Mouse (Mus musculus) midbrain, embryonic 15.5 days (tissue): ENCODE data around the gene Sec14l5. TPM values are rescaled to one million over a fixed set of nuclear protein-coding genes. Genes with fewer than 3 reads are reported as not detected.
A peak's percentile ranks its signal among the peaks of the same experiment; 100 is the strongest.
"Not testable (repeated sequence)": the region's sequence is repeated elsewhere in the genome, so short reads cannot be mapped to it uniquely, and the experiment has no call there.

Source experiments
- ATAC-seq: fragments of 200-750 bp; cut with Nextera tagmentation; replicated peaks from 2 replicates; pipeline ENCODE4 v1.8.0; 2017; ENCODE audit warnings: moderate TSS enrichment
- H3K27ac ChIP-seq: fragments of 300-500 bp; sonication (generic); 2 replicates; pipeline ENCODE4 v1.5.1; 2015; ENCODE audit warnings: mild to moderate bottlenecking, inconsistent platforms
- H3K27me3 ChIP-seq: fragments of 300-500 bp; sonication (generic); replicated peaks from 2 replicates; pipeline ENCODE4 v1.6.1; 2015; ENCODE audit warnings: inconsistent platforms
- H3K36me3 ChIP-seq: fragments of 300-500 bp; sonication (generic); replicated peaks from 2 replicates; pipeline ENCODE4 v1.6.1; 2015; ENCODE audit warnings: inconsistent platforms
- H3K4me1 ChIP-seq: fragments of 300-500 bp; sonication (generic); 2 replicates; pipeline ENCODE4 v1.6.1; 2015; ENCODE audit warnings: inconsistent platforms
- H3K4me2 ChIP-seq: fragments of 300-500 bp; sonication (generic); 2 replicates; pipeline ENCODE4 v1.6.1; 2015; ENCODE audit warnings: inconsistent platforms, mild to moderate bottlenecking, moderate library complexity
- H3K4me3 ChIP-seq: fragments of 300-500 bp; sonication (generic); 2 replicates; pipeline ENCODE4 v1.5.1; 2015; ENCODE audit warnings: mild to moderate bottlenecking, inconsistent platforms
- H3K9ac ChIP-seq: fragments of 300-500 bp; sonication (generic); 2 replicates; pipeline ENCODE4 v1.6.1; 2015; ENCODE audit warnings: mild to moderate bottlenecking, inconsistent platforms
- H3K9me3 ChIP-seq: fragments of 300-500 bp; sonication (generic); 2 replicates; pipeline ENCODE4 v1.6.1; 2016; ENCODE audit warnings: inconsistent platforms
- WGBS: fragments of 180-500 bp; shearing (Covaris S2); methylation state at CpG from one replicate; pipeline ENCODE4 v1.1.7; 2015; ENCODE audit warnings: mixed read lengths; 5-methylcytosine and 5-hydroxymethylcytosine counted together
- microRNA-seq: library from miRNA; unstranded; fragments of <30 nt; microRNA quantifications from one replicate; pipeline ENCODE4, GENCODE M21; 2016
- polyA plus RNA-seq: library from polyadenylated mRNA; unstranded; fragments of >200 nt; fragmentation: Nextera tagmentation; extraction: Ambion mirVana; gene quantifications from 2 replicates; pipeline ENCODE4 v1.2.1, GENCODE M21; 2015

Gene Sec14l5
- polyA plus RNA-seq, 1 experiment from 2014 or later: 0.83 TPM

DNA sequence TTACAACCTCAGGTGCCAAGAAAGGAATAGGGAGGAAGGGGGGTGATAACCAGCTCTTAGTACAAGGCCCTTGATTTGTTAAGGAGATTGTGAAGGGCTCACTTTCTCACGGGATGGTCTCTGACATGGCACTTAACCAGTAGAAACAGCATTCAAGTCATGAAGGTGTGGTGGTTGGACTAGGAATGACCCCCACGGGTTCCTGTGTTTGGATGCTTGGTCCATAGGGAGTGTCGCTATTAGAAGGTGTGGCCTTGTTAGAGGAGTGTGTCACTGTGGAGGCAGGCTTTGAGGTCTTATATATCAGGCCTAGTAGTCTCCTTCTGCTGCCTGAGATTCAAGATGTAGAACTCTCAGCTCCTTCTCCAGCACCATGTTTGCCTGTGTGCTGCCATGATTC, 81.2 kb downstream of the Sec14l5 start:
- H3K9me3 ChIP-seq, H3K4me1 ChIP-seq, H3K27ac ChIP-seq, ATAC-seq, H3K27me3 ChIP-seq, H3K4me3 ChIP-seq, H3K9ac ChIP-seq, H3K4me2 ChIP-seq, H3K36me3 ChIP-seq: not testable (repeated sequence)
- 76% methylated on average over 3 of the region's 3 CpGs for WGBS

GRCm38 (mm10) chr16:5232982-5233381, 86.1 kb downstream of the Sec14l5 start:
- Histone ChIP-seq H3K4me2 (peak overlapping the region; percentile 70), H3K9me3 (no peaks in the 10 kb centered on the region), H3K36me3 (no peaks in the 10 kb centered on the region), H3K27me3 (peaks cover 3% of the 10 kb centered on the region; the same call in 1 of the 2 replicates), H3K4me1 (peaks cover 10% of the 10 kb centered on the region), H3K27ac (no peak overlapping the region), H3K9ac (no peak overlapping the region), H3K4me3 (peak overlapping the region; percentile 67)
- WGBS: 72% methylated on average over 4 of the region's 4 CpGs
- no peak; the same call in 1 of the 2 replicates for ATAC-seq

GRCm38 (mm10) chr16:5233418-5234313, 86.8 kb downstream of the Sec14l5 start, which contains the start of gene Alg1:
Gene Alg1, plus strand, starts transcription at chr16:5233621.
- 3% methylated on average over 47 of the region's 47 CpGs for WGBS
- peak; percentile 97 for ATAC-seq
- peak within 1 kb of the TSS; percentile 67 for H3K4me3 ChIP-seq
- no peaks in the 10 kb centered on the region for H3K36me3 ChIP-seq
- peaks cover 3% of the 10 kb centered on the region; the same call in 1 of the 2 replicates for H3K27me3 ChIP-seq
- peak within 1 kb of the TSS; percentile 70 for H3K4me2 ChIP-seq
- peak within 1 kb of the TSS; percentile 70 for H3K27ac ChIP-seq
- H3K4me1 ChIP-seq: peaks cover 10% of the 10 kb centered on the region
- peak within 1 kb of the TSS; percentile 68 for H3K9ac ChIP-seq
- H3K9me3 ChIP-seq: no peaks in the 10 kb centered on the region

Small RNAs within 50 kb of the gene (microRNA-seq; reads per million reads assigned to microRNA genes)
- not detected for gene Gm23689
- not detected for gene Gm26095
- gene Mir6364: not detected

Other genes starting within 250 kb of the Sec14l5 start
- gene Nudt16l1, start 208.3 kb upstream of the Sec14l5 start, polyA plus RNA-seq: 123 and 132 TPM in 2 replicates
- gene Anks3, start 182.9 kb upstream of the Sec14l5 start, polyA plus RNA-seq: 80.0 and 86.3 TPM in 2 replicates
- not detected in 2 replicates for gene Sept12, start 149.3 kb upstream of the Sec14l5 start, polyA plus RNA-seq
- gene Smim22, start 139.8 kb upstream of the Sec14l5 start, polyA plus RNA-seq: 1.6 and 2.0 TPM in 2 replicates
- 157 TPM in 2 replicates for gene Rogdi, start 133.6 kb upstream of the Sec14l5 start, polyA plus RNA-seq
- 201 and 207 TPM in 2 replicates for gene Glyr1, start 97.2 kb upstream of the Sec14l5 start, polyA plus RNA-seq
- 15.1 and 16.0 TPM in 2 replicates for gene Ubn1, start 97.1 kb upstream of the Sec14l5 start, polyA plus RNA-seq
- 0.09 and 0.39 TPM in 2 replicates for gene Ppl, start 14.7 kb upstream of the Sec14l5 start, polyA plus RNA-seq
- 11.4 and 14.3 TPM in 2 replicates for gene Nagpa, start 56.9 kb downstream of the Sec14l5 start, polyA plus RNA-seq
- 14.8 and 15.9 TPM in 2 replicates for gene AU021092, start 75.2 kb downstream of the Sec14l5 start, polyA plus RNA-seq
- gene Alg1, start 86.5 kb downstream of the Sec14l5 start, polyA plus RNA-seq: 44.5 and 44.8 TPM in 2 replicates
- gene Eef2kmt, start 108.9 kb downstream of the Sec14l5 start, polyA plus RNA-seq: 6.9 and 7.7 TPM in 2 replicates